Mouse (Mus musculus) midbrain, embryonic 16.5 days (tissue): ENCODE data around the gene Kif1b. TPM values are rescaled to one million over a fixed set of nuclear protein-coding genes. Genes with fewer than 3 reads are reported as not detected.

Experiments used
- ATAC-seq: fragments of 200-750 bp; cut with Nextera tagmentation; 2 replicates; pipeline ENCODE4 v1.8.0; 2017; ENCODE audit warnings: moderate TSS enrichment
- H3K27ac ChIP-seq: fragments of 300-500 bp; sonication (generic); 2 replicates; pipeline ENCODE4 v1.5.1; 2014; ENCODE audit warnings: mild to moderate bottlenecking, low read length, mixed read lengths
- H3K27me3 ChIP-seq: fragments of 300-500 bp; sonication (generic); 2 replicates; pipeline ENCODE4 v1.6.1; 2014; ENCODE audit warnings: low read depth, low read length, mixed read lengths; ENCODE audit not compliant: control insufficient read depth, insufficient read depth
- H3K36me3 ChIP-seq: fragments of 300-500 bp; sonication (generic); 2 replicates; pipeline ENCODE4 v1.6.1; 2014; ENCODE audit warnings: mild to moderate bottlenecking, low read length, moderate library complexity, mixed read lengths; ENCODE audit not compliant: control insufficient read depth, insufficient read depth
- H3K4me1 ChIP-seq: fragments of 300-500 bp; sonication (generic); 2 replicates; pipeline ENCODE4 v1.6.1; 2014; ENCODE audit warnings: mild to moderate bottlenecking, low read length, mixed read lengths; ENCODE audit not compliant: control insufficient read depth, insufficient read depth
- H3K4me2 ChIP-seq: fragments of 300-500 bp; sonication (generic); 2 replicates; pipeline ENCODE4 v1.6.1; 2014; ENCODE audit warnings: mild to moderate bottlenecking, low read length, mixed read lengths
- H3K4me3 ChIP-seq: fragments of 300-500 bp; sonication (generic); 2 replicates; pipeline ENCODE4 v1.5.1; 2014; ENCODE audit warnings: low read depth, mild to moderate bottlenecking, low read length, moderate library complexity, mixed read lengths
- H3K9ac ChIP-seq: fragments of 300-500 bp; sonication (generic); 2 replicates; pipeline ENCODE4 v1.6.1; 2014; ENCODE audit warnings: low read depth, low read length, mixed read lengths
- H3K9me3 ChIP-seq: fragments of 300-500 bp; sonication (generic); replicated peaks from 2 replicates; pipeline ENCODE4 v1.6.1; 2014; ENCODE audit warnings: mild to moderate bottlenecking, low read length, mixed read lengths; ENCODE audit not compliant: control insufficient read depth, poor library complexity, severe bottlenecking
- WGBS: fragments of 180-500 bp; shearing (Covaris S2); extraction: QIAGEN DNeasy Blood & Tissue Kit; methylation state at CpG from one replicate; pipeline ENCODE4 v1.1.7; 2014; 5-methylcytosine and 5-hydroxymethylcytosine counted together
- polyA plus RNA-seq: library from polyadenylated mRNA; unstranded; fragments of >200 nt; fragmentation: Nextera tagmentation; extraction: Ambion mirVana; gene quantifications from 2 replicates; pipeline ENCODE4 v1.2.1, GENCODE M21; 2015

Kif1b gene
- polyA plus RNA-seq, 1 experiment from 2014 or later: 118 TPM

GRCm38 (mm10) chr4:149148084-149148483, 159.4 kb downstream of the Kif1b start:
- ATAC-seq: no peak
- H3K27me3 ChIP-seq: no peaks in the 10 kb centered on the region
- H3K4me3 ChIP-seq: no peak overlapping the region
- WGBS: 73% methylated on average over 4 of the region's 4 CpGs
- no peak overlapping the region for H3K9ac ChIP-seq
- H3K4me2 ChIP-seq: no peak overlapping the region
- H3K27ac ChIP-seq: no peak overlapping the region
- no peaks in the 10 kb centered on the region for H3K9me3 ChIP-seq
- peaks cover 24% of the 10 kb centered on the region for H3K36me3 ChIP-seq
- H3K4me1 ChIP-seq: no peaks in the 10 kb centered on the region

- H3K9me3 ChIP-seq: no peaks in the 10 kb centered on the region
- H3K27me3 ChIP-seq: no peaks in the 10 kb centered on the region
- no peak overlapping the region for H3K9ac ChIP-seq
- WGBS: 92% methylated on average over 7 of the region's 7 CpGs
- peaks cover 18% of the 10 kb centered on the region for H3K36me3 ChIP-seq
- no peak for ATAC-seq
- H3K27ac ChIP-seq: no peak overlapping the region
- no peak overlapping the region for H3K4me2 ChIP-seq
- no peaks in the 10 kb centered on the region for H3K4me1 ChIP-seq
- no peak overlapping the region for H3K4me3 ChIP-seq
Observed at GRCm38 (mm10) chr4:149147528-149147927, 160.0 kb downstream of the Kif1b start.

DNA sequence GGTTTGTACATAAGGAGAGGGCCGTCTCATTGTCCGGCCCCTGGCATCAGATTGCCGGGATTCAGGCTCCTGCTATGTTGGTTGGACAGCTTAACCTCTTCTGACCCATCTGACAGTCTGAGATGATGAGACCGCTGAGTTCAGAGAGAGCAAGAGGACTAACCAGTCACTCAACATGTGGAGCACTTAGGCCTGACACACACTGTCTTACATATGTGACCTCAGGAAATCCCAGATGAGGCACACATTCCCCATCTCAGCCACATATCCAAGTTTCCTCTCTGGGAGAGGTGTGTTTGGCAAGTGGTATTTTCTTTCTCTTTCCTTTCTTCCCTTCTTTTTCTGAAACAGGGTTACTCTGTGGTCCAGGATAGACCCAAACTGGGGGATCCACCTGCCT, 162.3 kb downstream of the Kif1b start:
- no peaks in the 10 kb centered on the region for H3K4me1 ChIP-seq
- H3K9ac ChIP-seq: no peak overlapping the region
- WGBS: 80% methylated on average over 4 of the region's 4 CpGs
- ATAC-seq: no peak
- H3K4me3 ChIP-seq: no peak overlapping the region
- no peaks in the 10 kb centered on the region for H3K27me3 ChIP-seq
- H3K9me3 ChIP-seq: no peaks in the 10 kb centered on the region
- H3K36me3 ChIP-seq: no peaks in the 10 kb centered on the region; the same call in 1 of the 2 replicates
- no peak overlapping the region for H3K4me2 ChIP-seq
- H3K27ac ChIP-seq: no peak overlapping the region

- 10% methylated on average over 3 of the region's 3 CpGs for WGBS
- H3K27me3 ChIP-seq: no peaks in the 10 kb centered on the region
- no peaks in the 10 kb centered on the region for H3K36me3 ChIP-seq
- no peak overlapping the region for H3K4me2 ChIP-seq
- H3K9ac ChIP-seq: no peak overlapping the region
- peak; percentile 91 for ATAC-seq
- H3K4me1 ChIP-seq: no peaks in the 10 kb centered on the region
- H3K27ac ChIP-seq: no peak overlapping the region
- H3K4me3 ChIP-seq: no peak overlapping the region
- no peaks in the 10 kb centered on the region for H3K9me3 ChIP-seq
Observed at GRCm38 (mm10) chr4:149144459-149144858, 163.0 kb downstream of the Kif1b start.

DNA sequence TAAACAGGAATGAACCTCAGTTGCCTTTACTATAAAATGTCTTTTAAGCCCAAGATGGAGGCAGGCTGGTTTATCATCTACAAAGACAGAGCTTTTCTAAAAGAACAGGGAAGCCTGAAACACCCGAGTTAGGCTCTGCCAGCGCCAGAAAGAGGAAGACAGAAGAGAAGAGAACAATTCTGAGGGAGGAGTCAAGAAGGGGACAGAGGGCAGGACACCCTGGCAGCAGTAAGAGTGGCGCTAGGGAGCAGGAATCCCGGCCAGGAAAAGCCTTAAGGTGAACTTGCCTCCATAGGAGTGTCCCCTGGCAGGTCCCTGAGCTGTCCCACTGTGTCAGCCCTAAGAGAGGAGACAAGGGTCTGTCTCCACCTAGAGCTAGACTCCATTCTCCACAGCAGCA, 163.9 kb downstream of the Kif1b start:
- WGBS: 25% methylated on average over 4 of the region's 4 CpGs
- H3K36me3 ChIP-seq: no peaks in the 10 kb centered on the region
- H3K4me2 ChIP-seq: no peak overlapping the region
- H3K9ac ChIP-seq: no peak overlapping the region
- H3K9me3 ChIP-seq: no peaks in the 10 kb centered on the region
- H3K27ac ChIP-seq: no peak overlapping the region
- H3K4me1 ChIP-seq: no peaks in the 10 kb centered on the region
- no peak for ATAC-seq
- H3K27me3 ChIP-seq: no peaks in the 10 kb centered on the region
- H3K4me3 ChIP-seq: no peak overlapping the region

GRCm38 (mm10) chr4:149138515-149138914, 169.0 kb downstream of the Kif1b start:
- Histone ChIP-seq H3K9me3 (no peaks in the 10 kb centered on the region), H3K27ac (no peak overlapping the region), H3K9ac (no peak overlapping the region), H3K36me3 (no peaks in the 10 kb centered on the region), H3K4me2 (no peak overlapping the region), H3K27me3 (no peaks in the 10 kb centered on the region), H3K4me1 (peaks cover 6% of the 10 kb centered on the region), H3K4me3 (no peak overlapping the region)
- WGBS: 82% methylated on average over 8 of the region's 8 CpGs
- no peak for ATAC-seq

DNA sequence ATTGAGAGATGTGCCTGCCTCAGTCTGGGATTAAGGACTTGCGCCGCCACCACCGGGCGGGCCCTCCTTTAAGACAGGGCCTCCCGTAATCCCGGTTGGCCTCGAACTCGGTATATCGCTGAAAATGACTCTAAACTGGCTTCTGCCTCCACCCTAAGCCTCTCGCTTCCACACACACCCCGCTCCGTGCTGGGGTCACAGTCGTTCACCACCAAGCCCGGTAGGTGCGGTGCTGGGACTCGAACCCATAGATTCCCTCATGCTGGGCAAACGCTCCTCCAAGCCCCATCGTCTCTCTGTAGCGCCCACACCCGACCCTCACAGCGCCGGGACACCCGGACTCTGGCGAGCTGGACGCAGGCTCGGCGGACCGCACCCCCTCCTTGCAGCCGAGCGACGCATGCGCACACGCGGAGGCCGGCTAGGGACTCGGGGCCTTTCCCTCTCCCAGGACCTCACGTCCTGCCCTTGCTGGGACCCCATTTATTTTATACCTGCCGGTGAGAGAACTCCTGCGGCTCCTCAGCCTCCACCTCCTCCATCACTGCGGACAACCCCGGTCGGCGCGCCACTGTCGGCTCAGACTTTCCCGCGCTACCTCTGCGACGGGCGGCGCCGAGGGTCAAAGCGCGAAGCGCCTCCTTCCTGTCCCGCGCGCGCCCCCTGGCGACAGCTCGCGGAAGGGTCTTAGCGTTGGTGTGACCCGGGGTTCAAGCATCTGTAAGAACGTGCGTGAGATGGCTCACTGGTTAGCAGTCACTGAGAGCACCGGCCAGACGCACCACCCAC, 170.3 kb downstream of the Kif1b start, which contains the start of gene Cenps:
Gene Cenps (minus strand): TSS at position 648 of the 789 bp plus-strand sequence.
- under 1% methylated on average over 68 of the region's 68 CpGs for WGBS
- Histone ChIP-seq H3K4me2 (peak within 1 kb of the TSS; percentile 65), H3K9me3 (no peaks in the 10 kb centered on the region), H3K27me3 (no peaks in the 10 kb centered on the region), H3K9ac (peak within 1 kb of the TSS; percentile 67), H3K4me3 (peak within 1 kb of the TSS; percentile 72), H3K27ac (peak within 1 kb of the TSS; percentile 81), H3K4me1 (peaks cover 6% of the 10 kb centered on the region), H3K36me3 (no peaks in the 10 kb centered on the region)
- peak; percentile 94 for ATAC-seq

DNA sequence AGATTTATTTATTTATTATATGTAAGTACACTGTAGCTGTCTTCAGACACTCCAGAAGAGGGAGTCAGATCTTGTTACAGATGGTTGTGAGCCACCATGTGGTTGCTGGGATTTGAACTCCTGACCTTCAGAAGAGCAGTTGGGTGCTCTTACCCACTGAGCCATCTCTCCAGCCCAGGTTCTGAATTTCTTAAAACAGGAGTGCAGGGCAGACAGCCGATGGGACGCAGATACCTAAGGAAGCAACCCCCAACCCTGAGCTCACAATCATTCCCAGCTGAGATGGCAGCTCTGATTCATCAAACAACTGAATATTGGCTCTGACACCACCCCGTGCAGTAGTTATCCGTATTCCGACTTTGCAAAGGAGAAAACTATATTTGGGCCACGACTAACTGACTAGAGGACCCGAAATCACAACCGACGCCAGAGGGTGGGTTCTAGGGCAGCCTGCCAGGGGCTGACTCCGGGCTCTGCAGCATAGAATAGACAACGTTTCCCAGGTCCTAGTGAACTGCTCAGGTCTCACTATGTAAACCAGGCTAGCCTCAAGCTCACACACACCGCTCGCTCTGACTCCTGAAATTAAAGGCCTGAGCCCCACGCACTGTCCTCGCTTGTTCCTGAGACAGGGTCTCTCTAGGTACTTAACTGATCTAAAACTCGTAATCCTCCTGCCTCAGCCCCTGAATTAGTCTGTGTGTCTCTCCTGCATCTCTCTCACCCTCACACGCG, 171.2 kb downstream of the Kif1b start:
- H3K9ac ChIP-seq: peak overlapping the region; percentile 67; the same call in 1 of the 2 replicates
- H3K4me2 ChIP-seq: peak overlapping the region; percentile 65
- peak overlapping the region; percentile 81; the same call in 1 of the 2 replicates for H3K27ac ChIP-seq
- H3K9me3 ChIP-seq: no peaks in the 10 kb centered on the region
- WGBS: 70% methylated on average over 18 of the region's 18 CpGs
- H3K4me1 ChIP-seq: peaks cover 6% of the 10 kb centered on the region
- 0 out of 2 replicates have a peak, but pooled peaks have one; percentile 16 for ATAC-seq
- no peaks in the 10 kb centered on the region for H3K27me3 ChIP-seq
- H3K4me3 ChIP-seq: peak overlapping the region; percentile 72
- H3K36me3 ChIP-seq: no peaks in the 10 kb centered on the region

- Histone ChIP-seq H3K36me3 (no peaks in the 10 kb centered on the region), H3K9ac (no peak overlapping the region), H3K27me3 (no peaks in the 10 kb centered on the region), H3K4me1 (peaks cover 6% of the 10 kb centered on the region), H3K4me3 (no peak overlapping the region), H3K4me2 (no peak overlapping the region), H3K27ac (no peak overlapping the region), H3K9me3 (no peaks in the 10 kb centered on the region)
- 84% methylated on average over 5 of the region's 5 CpGs for WGBS
- no peak for ATAC-seq
Observed at GRCm38 (mm10) chr4:149133395-149133794, 174.1 kb downstream of the Kif1b start.
